Mouse (Mus musculus) embryonic fibroblast, embryonic 13.5 days (primary cell): Measurements from ENCODE around the gene Rcc2. TPM values are rescaled to one million over a fixed set of nuclear protein-coding genes. Genes with fewer than 3 reads are reported as not detected.

Experiments
- H3K27ac ChIP-seq: 2 replicates; pipeline ENCODE4 v1.5.1; 2012; ENCODE audit warnings: low read length, control low read depth, inconsistent platforms; ENCODE audit not compliant: insufficient read depth
- H3K4me1 ChIP-seq: 2 replicates; pipeline ENCODE4 v1.6.1; 2011; ENCODE audit warnings: low read length; ENCODE audit not compliant: control insufficient read depth, insufficient read depth
- H3K4me3 ChIP-seq: 2 replicates; pipeline ENCODE4 v1.5.1; 2011; ENCODE audit warnings: mild to moderate bottlenecking, control low read depth, low read length; ENCODE audit not compliant: insufficient read depth
- CTCF ChIP-seq: IDR thresholded peaks from 2 replicates; pipeline ENCODE4 v1.5.1; 2011; ENCODE audit warnings: mild to moderate bottlenecking, control low read depth, low read length, moderate library complexity, borderline replicate concordance; ENCODE audit not compliant: insufficient read depth
- POLR2A ChIP-seq: IDR thresholded peaks from 2 replicates; pipeline ENCODE4 v1.6.1; 2011; ENCODE audit warnings: low read depth, mild to moderate bottlenecking, control low read depth, low read length, moderate library complexity
- polyA plus RNA-seq: library from polyadenylated mRNA; stranded (reverse); fragments of >200 nt; gene quantifications from 2 replicates; pipeline ENCODE4 v1.2.4, GENCODE M21; 2011; ENCODE audit warnings: low read depth; ENCODE audit not compliant: missing spikeins, insufficient read length

Gene Rcc2
- polyA plus RNA-seq, 1 experiment = 125 TPM

- no peak overlapping the region for H3K27ac ChIP-seq
- TF ChIP-seq CTCF (no peak), POLR2A (no peak)
- peak overlapping the region; percentile 39 for H3K4me3 ChIP-seq
- H3K4me1 ChIP-seq = no peaks in the 10 kb centered on the region
Measured at GRCm38 (mm10) chr4:140770433-140770832, 70.1 kb downstream of the Rcc2 start.

- Histone ChIP-seq H3K4me3 (no peak overlapping the region), H3K4me1 (no peaks in the 10 kb centered on the region), H3K27ac (no peak overlapping the region)
- no peak for TF ChIP-seq CTCF
- TF ChIP-seq POLR2A = no peak
Measured at GRCm38 (mm10) chr4:140771091-140771490, 70.8 kb downstream of the Rcc2 start.

Other genes starting within 250 kb of the Rcc2 start
- 12.6 and 17.2 TPM in 2 replicates for gene Arhgef10l, start 34.5 kb upstream of the Rcc2 start, polyA plus RNA-seq
- not detected in 2 replicates for gene Padi6, start 42.1 kb downstream of the Rcc2 start, polyA plus RNA-seq
- gene Padi4, start 73.7 kb downstream of the Rcc2 start, polyA plus RNA-seq = not detected in 2 replicates
- gene Padi3, start 110.1 kb downstream of the Rcc2 start, polyA plus RNA-seq = not detected in 2 replicates
- gene Padi1, start 145.2 kb downstream of the Rcc2 start, polyA plus RNA-seq = not detected in 2 replicates
- gene Padi2, start 205.8 kb downstream of the Rcc2 start, polyA plus RNA-seq = not detected in 2 replicates